ENCODE assay signal across 10 mouse cellular contexts in genomic region chr8:87967057-87967820, GRCm38 (mm10). TPM values are rescaled to one million over a fixed set of nuclear protein-coding genes. Genes with fewer than 3 reads are reported as not detected.
DNase-seq lines count a peak whose midpoint lies in the region; ATAC-seq lines count a peak whose summit lies in the region.
"Had no signal": no experiment of that assay in that cellular context is flagged by ENCODE, and none has a peak within 500 bp of the region (broad histone marks: within the 10 kb centered on the region; RNA-seq: fewer than 3 reads in every experiment).

No protein-coding gene starts in this region.

- H3K9me3 ChIP-seq in hindbrain, embryonic 12.5 days (replicated peaks) = no peaks in the 10 kb centered on the region
- no peaks in the 10 kb centered on the region for H3K9me3 ChIP-seq in midbrain, embryonic 14.5 days (ENCODE audit: control insufficient read depth, low read length)
- H3K9me3 ChIP-seq: embryonic facial prominence, embryonic 15.5 days; limb, embryonic 15.5 days had no signal

- no peak overlapping the region for H3K4me2 ChIP-seq in hindbrain, embryonic 12.5 days (replicated peaks)
- no peak overlapping the region for H3K4me2 ChIP-seq in midbrain, embryonic 14.5 days (ENCODE audit: low read length)
- H3K4me2 ChIP-seq: embryonic facial prominence, embryonic 15.5 days; limb, embryonic 15.5 days had no signal

- DNase-seq in kidney, postnatal 36 days = peak; percentile 19 to 20
- no peak for DNase-seq in kidney, postnatal 4 days
- DNase-seq in embryo, embryonic 10.5 days (ENCODE audit: low spot score) = peak; percentile 42
- DNase-seq in midbrain, embryonic 14.5 days = no peak
- no peak for DNase-seq in lung, postnatal 14 days
- DNase-seq in left cerebral cortex, adult 9 months (ENCODE audit: low spot score in 2 of 2) = no peak
- no peak for DNase-seq in cerebellum, postnatal 4 days (ENCODE audit: low spot score in 2 of 2)

- ATAC-seq in hindbrain, embryonic 12.5 days (ENCODE audit: low FRiP score) = no peak
- ATAC-seq in midbrain, embryonic 14.5 days (ENCODE audit: low FRiP score, low TSS enrichment) = no peak

- H3K27ac ChIP-seq in hindbrain, embryonic 12.5 days = peak overlapping the region; percentile 31; the same call in 1 of the 2 replicates
- H3K27ac ChIP-seq in midbrain, embryonic 14.5 days (replicated peaks; ENCODE audit: low read depth, low read length) = peak overlapping the region; percentile 37
- H3K27ac ChIP-seq: embryonic facial prominence, embryonic 15.5 days had no signal

- peaks cover 36% of the 10 kb centered on the region for H3K4me1 ChIP-seq in hindbrain, embryonic 12.5 days
- peaks cover 11% of the 10 kb centered on the region for H3K4me1 ChIP-seq in midbrain, embryonic 14.5 days (ENCODE audit: control insufficient read depth, insufficient read depth, low read length)

- 0 out of 2 replicates have a peak overlapping the region, but pooled peaks have one; percentile 20 for H3K9ac ChIP-seq in hindbrain, embryonic 12.5 days
- H3K9ac ChIP-seq in midbrain, embryonic 14.5 days (replicated peaks; ENCODE audit: low read length) = no peak overlapping the region
- H3K9ac ChIP-seq: embryonic facial prominence, embryonic 15.5 days; limb, embryonic 15.5 days had no signal

- H3K27me3 ChIP-seq in hindbrain, embryonic 12.5 days = peaks cover 5% of the 10 kb centered on the region; the same call in 1 of the 2 replicates
- 0 out of 2 replicates have a peak, but pooled peaks cover 3% of the 10 kb centered on the region for H3K27me3 ChIP-seq in midbrain, embryonic 14.5 days (ENCODE audit: control insufficient read depth, insufficient read depth, low read length)

- no peaks in the 10 kb centered on the region for H3K36me3 ChIP-seq in hindbrain, embryonic 12.5 days
- no peaks in the 10 kb centered on the region for H3K36me3 ChIP-seq in midbrain, embryonic 14.5 days (ENCODE audit: control insufficient read depth, insufficient read depth, low read length)
- H3K36me3 ChIP-seq: embryonic facial prominence, embryonic 15.5 days; limb, embryonic 15.5 days had no signal

- WGBS in hindbrain, embryonic 12.5 days = 18% methylated on average over 2 of the region's 2 CpGs
- 11% methylated on average over 2 of the region's 2 CpGs for WGBS in midbrain, embryonic 14.5 days

- no peak overlapping the region for H3K4me3 ChIP-seq in hindbrain, embryonic 12.5 days
- H3K4me3 ChIP-seq in midbrain, embryonic 14.5 days (replicated peaks; ENCODE audit: low read depth, low read length) = no peak overlapping the region
- H3K4me3 ChIP-seq: embryonic facial prominence, embryonic 15.5 days; limb, embryonic 15.5 days had no signal

RNA-seq across cellular contexts. Expression of gene Zfp423, which starts 7.8 kb away (rescaled TPM):
- polyA plus RNA-seq in hindbrain, embryonic 12.5 days (2016; fragmentation: Nextera tagmentation; extraction: Ambion mirVana) = 58.1 and 63.0 TPM in 2 replicates
- polyA plus RNA-seq in midbrain, embryonic 14.5 days (2014; fragmentation: Nextera tagmentation; extraction: Ambion mirVana) = 44.0 and 63.0 TPM in 2 replicates

Comparison
In these comparisons a context has a peak if more than half of its experiments do, and no peak if none do; other contexts are left out.
1. DNase-seq: peak in kidney, postnatal 36 days (2 of 2) and embryo, embryonic 10.5 days (single experiment); none in kidney, postnatal 4 days (0 of 2), midbrain, embryonic 14.5 days (single experiment), lung, postnatal 14 days (single experiment), left cerebral cortex, adult 9 months (0 of 2) and cerebellum, postnatal 4 days (0 of 2).